Mouse (Mus musculus) stomach, embryonic 15.5 days (tissue): ENCODE data around the gene Grin3a. TPM values are rescaled to one million over a fixed set of nuclear protein-coding genes. Genes with fewer than 3 reads are reported as not detected.
"Not testable (repeated sequence)": the region's sequence is repeated elsewhere in the genome, so short reads cannot be mapped to it uniquely, and the experiment has no call there.

Experiments used
- ATAC-seq: fragments of 200-750 bp; cut with Nextera tagmentation; 2 replicates; pipeline ENCODE4 v1.8.0; 2017; ENCODE audit warnings: low read depth, moderate number of reproducible peaks, moderate TSS enrichment; ENCODE audit not compliant: insufficient read depth, low FRiP score
- H3K27ac ChIP-seq: fragments of 300-500 bp; sonication (generic); 2 replicates; pipeline ENCODE4 v1.5.1; 2015; ENCODE audit warnings: mild to moderate bottlenecking, inconsistent platforms
- H3K27me3 ChIP-seq: fragments of 300-500 bp; sonication (generic); replicated peaks from 2 replicates; pipeline ENCODE4 v1.6.1; 2015; ENCODE audit warnings: inconsistent platforms
- H3K36me3 ChIP-seq: fragments of 300-500 bp; sonication (generic); 2 replicates; pipeline ENCODE4 v1.6.1; 2015; ENCODE audit warnings: inconsistent platforms
- H3K4me1 ChIP-seq: fragments of 300-500 bp; sonication (generic); 2 replicates; pipeline ENCODE4 v1.6.1; 2015; ENCODE audit warnings: inconsistent platforms
- H3K4me2 ChIP-seq: fragments of 300-500 bp; sonication (generic); 2 replicates; pipeline ENCODE4 v1.6.1; 2015; ENCODE audit warnings: mild to moderate bottlenecking, inconsistent platforms
- H3K4me3 ChIP-seq: fragments of 300-500 bp; sonication (generic); replicated peaks from 2 replicates; pipeline ENCODE4 v1.5.1; 2015; ENCODE audit warnings: inconsistent platforms
- H3K9ac ChIP-seq: fragments of 300-500 bp; sonication (generic); 2 replicates; pipeline ENCODE4 v1.6.1; 2015; ENCODE audit warnings: inconsistent platforms
- H3K9me3 ChIP-seq: fragments of 300-500 bp; sonication (generic); 2 replicates; pipeline ENCODE4 v1.6.1; 2016; ENCODE audit warnings: inconsistent platforms
- WGBS: fragments of 180-500 bp; shearing (Covaris S2); methylation state at CpG from one replicate; pipeline ENCODE4 v1.1.7; 2015; 5-methylcytosine and 5-hydroxymethylcytosine counted together
- polyA plus RNA-seq: library from polyadenylated mRNA; unstranded; fragments of >200 nt; fragmentation: Nextera tagmentation; extraction: Ambion mirVana; gene quantifications from 2 replicates; pipeline ENCODE4 v1.2.1, GENCODE M21; 2015

The Grin3a gene
- polyA plus RNA-seq, 1 experiment from 2014 or later, result 1.3 TPM

GRCm38 (mm10) chr4:49676071-49676470 is 169.5 kb downstream of the Grin3a start:
- H3K4me1 ChIP-seq, result no peaks in the 10 kb centered on the region
- H3K27me3 ChIP-seq, result no peaks in the 10 kb centered on the region
- H3K4me3 ChIP-seq, result no peak overlapping the region
- no peaks in the 10 kb centered on the region for H3K36me3 ChIP-seq
- no peak overlapping the region for H3K9ac ChIP-seq
- H3K9me3 ChIP-seq, result no peaks in the 10 kb centered on the region
- 73% methylated on average over 6 of the region's 6 CpGs for WGBS
- no peak overlapping the region for H3K27ac ChIP-seq
- no peak overlapping the region for H3K4me2 ChIP-seq
- ATAC-seq, result no peak

- Histone ChIP-seq H3K4me1 (no peaks in the 10 kb centered on the region), H3K4me2 (no peak overlapping the region), H3K9me3 (no peaks in the 10 kb centered on the region), H3K27me3 (no peaks in the 10 kb centered on the region), H3K9ac (no peak overlapping the region), H3K27ac (no peak overlapping the region), H3K36me3 (peaks cover 8% of the 10 kb centered on the region; the same call in 1 of the 2 replicates), H3K4me3 (no peak overlapping the region)
- ATAC-seq, result no peak
- 84% methylated on average over 5 of the region's 5 CpGs for WGBS
Observed at GRCm38 (mm10) chr4:49664850-49665249, 180.7 kb downstream of the Grin3a start.

- 86% methylated on average over 4 of the region's 4 CpGs for WGBS
- no peak overlapping the region for H3K27ac ChIP-seq
- ATAC-seq, result no peak
- no peak overlapping the region for H3K4me3 ChIP-seq
- H3K36me3 ChIP-seq, result peaks cover 8% of the 10 kb centered on the region
- no peaks in the 10 kb centered on the region for H3K4me1 ChIP-seq
- H3K27me3 ChIP-seq, result no peaks in the 10 kb centered on the region
- H3K4me2 ChIP-seq, result no peak overlapping the region
- no peaks in the 10 kb centered on the region for H3K9me3 ChIP-seq
- H3K9ac ChIP-seq, result no peak overlapping the region
Observed at GRCm38 (mm10) chr4:49662231-49662630, 183.3 kb downstream of the Grin3a start.

- no peak for ATAC-seq
- Histone ChIP-seq H3K4me1 (no peaks in the 10 kb centered on the region), H3K27me3 (no peaks in the 10 kb centered on the region), H3K27ac (no peak overlapping the region), H3K9ac (no peak overlapping the region), H3K4me2 (no peak overlapping the region), H3K9me3 (no peaks in the 10 kb centered on the region), H3K4me3 (no peak overlapping the region), H3K36me3 (peaks cover 9% of the 10 kb centered on the region)
- 94% methylated on average over 9 of the region's 9 CpGs for WGBS
Observed at GRCm38 (mm10) chr4:49661664-49662063, 183.9 kb downstream of the Grin3a start.

GRCm38 (mm10) chr4:49659421-49659820 is 186.1 kb downstream of the Grin3a start:
- WGBS, result 92% methylated on average over 1 of the region's 1 CpGs
- H3K9ac ChIP-seq, result no peak overlapping the region

GRCm38 (mm10) chr4:49639913-49640312 is 205.6 kb downstream of the Grin3a start:
- Histone ChIP-seq H3K4me3 (no peak overlapping the region), H3K27ac (no peak overlapping the region), H3K27me3 (no peaks in the 10 kb centered on the region), H3K9me3 (no peaks in the 10 kb centered on the region), H3K4me1 (no peaks in the 10 kb centered on the region), H3K4me2 (no peak overlapping the region), H3K9ac (no peak overlapping the region), H3K36me3 (peaks cover 39% of the 10 kb centered on the region)
- 47% methylated on average over 2 of the region's 2 CpGs for WGBS
- ATAC-seq, result no peak

More at GRCm38 (mm10) chr4:49659421-49659820, 186.1 kb downstream of the Grin3a start:
- no peak overlapping the region for H3K4me3 ChIP-seq
- H3K27ac ChIP-seq, result no peak overlapping the region
- H3K27me3 ChIP-seq, result no peaks in the 10 kb centered on the region
- H3K36me3 ChIP-seq, result peaks cover 16% of the 10 kb centered on the region
- no peaks in the 10 kb centered on the region for H3K9me3 ChIP-seq
- H3K4me2 ChIP-seq, result no peak overlapping the region
- no peak for ATAC-seq
- H3K4me1 ChIP-seq, result no peaks in the 10 kb centered on the region

GRCm38 (mm10) chr4:49637821-49638220 is 207.7 kb downstream of the Grin3a start:
- H3K9ac ChIP-seq, result no peak overlapping the region
- H3K36me3 ChIP-seq, result peaks cover 29% of the 10 kb centered on the region
- ATAC-seq, result no peak
- H3K9me3 ChIP-seq, result no peaks in the 10 kb centered on the region
- 93% methylated on average over 11 of the region's 11 CpGs for WGBS
- H3K4me1 ChIP-seq, result no peaks in the 10 kb centered on the region
- H3K27ac ChIP-seq, result no peak overlapping the region
- no peaks in the 10 kb centered on the region for H3K27me3 ChIP-seq
- no peak overlapping the region for H3K4me2 ChIP-seq
- no peak overlapping the region for H3K4me3 ChIP-seq

GRCm38 (mm10) chr4:49632139-49632481 is 213.4 kb downstream of the Grin3a start:
- Histone ChIP-seq H3K27ac (peak overlapping the region; percentile 94), H3K36me3 (peaks cover 7% of the 10 kb centered on the region; the same call in 1 of the 2 replicates), H3K4me3 (peak overlapping the region; percentile 83), H3K4me2 (peak overlapping the region; percentile 68), H3K27me3 (no peaks in the 10 kb centered on the region), H3K4me1 (no peaks in the 10 kb centered on the region), H3K9ac (peak overlapping the region; percentile 84), H3K9me3 (no peaks in the 10 kb centered on the region)
- no peak; the same call in 1 of the 2 replicates for ATAC-seq
- WGBS, result under 1% methylated on average over 30 of the region's 30 CpGs

GRCm38 (mm10) chr4:49631319-49632138 is 214.0 kb downstream of the Grin3a start, which contains the start of gene Rnf20:
Gene Rnf20, plus strand, starts transcription at chr4:49632006.
- Histone ChIP-seq H3K4me3 (peak within 1 kb of the TSS; percentile 83), H3K27ac (peak within 1 kb of the TSS; percentile 94), H3K9me3 (no peaks in the 10 kb centered on the region), H3K9ac (peak within 1 kb of the TSS; percentile 84), H3K27me3 (no peaks in the 10 kb centered on the region), H3K36me3 (peaks cover 7% of the 10 kb centered on the region; the same call in 1 of the 2 replicates), H3K4me2 (peak within 1 kb of the TSS; percentile 68), H3K4me1 (no peaks in the 10 kb centered on the region)
- WGBS, result 2% methylated on average over 37 of the region's 37 CpGs
- peak; percentile 96 for ATAC-seq

- Histone ChIP-seq H3K9me3 (no peaks in the 10 kb centered on the region), H3K36me3 (no peaks in the 10 kb centered on the region), H3K4me1 (no peaks in the 10 kb centered on the region), H3K27me3 (no peaks in the 10 kb centered on the region), H3K27ac (no peak overlapping the region), H3K4me3 (no peak overlapping the region), H3K9ac (no peak overlapping the region), H3K4me2 (no peak overlapping the region)
- no peak for ATAC-seq
- WGBS, result 80% methylated on average over 5 of the region's 5 CpGs
Observed at GRCm38 (mm10) chr4:49628941-49629340, 216.6 kb downstream of the Grin3a start.

- no peak overlapping the region for H3K9ac ChIP-seq
- H3K4me3 ChIP-seq, result no peak overlapping the region
- H3K27me3 ChIP-seq, result no peaks in the 10 kb centered on the region
- H3K4me2 ChIP-seq, result no peak overlapping the region
- H3K9me3 ChIP-seq, result no peaks in the 10 kb centered on the region
- 2% methylated on average over 3 of the region's 3 CpGs for WGBS
- H3K27ac ChIP-seq, result no peak overlapping the region
- no peaks in the 10 kb centered on the region for H3K4me1 ChIP-seq
- H3K36me3 ChIP-seq, result no peaks in the 10 kb centered on the region
- ATAC-seq, result no peak
Observed at GRCm38 (mm10) chr4:49626973-49627372, 218.6 kb downstream of the Grin3a start.

- H3K27ac ChIP-seq, H3K9ac ChIP-seq, H3K4me3 ChIP-seq, H3K36me3 ChIP-seq, H3K27me3 ChIP-seq, H3K4me2 ChIP-seq, H3K9me3 ChIP-seq, H3K4me1 ChIP-seq, ATAC-seq: not testable (repeated sequence)
- 80% methylated on average over 4 of the region's 4 CpGs for WGBS
Observed at GRCm38 (mm10) chr4:49624969-49625368, 220.6 kb downstream of the Grin3a start.
